Mouse (Mus musculus) embryonic facial prominence, embryonic 14.5 days (tissue): Measurements from ENCODE around the gene Neurod6. TPM values are rescaled to one million over a fixed set of nuclear protein-coding genes. Genes with fewer than 3 reads are reported as not detected.
A peak's percentile ranks its signal among the peaks of the same experiment; 100 is the strongest.
"Not testable (repeated sequence)": the region's sequence is repeated elsewhere in the genome, so short reads cannot be mapped to it uniquely, and the experiment has no call there.

ENCODE experiments used
- ATAC-seq: fragments of 200-750 bp; cut with Nextera tagmentation; 2 replicates; pipeline ENCODE4 v1.8.0; 2017; ENCODE audit warnings: low read depth, moderate number of reproducible peaks, moderate TSS enrichment
- DNase-seq: peaks from one replicate; pipeline ENCODE4 v3.0.0-alpha.2; 2015; ENCODE audit warnings: low spot score
- H3K27ac ChIP-seq: fragments of 300-500 bp; sonication (generic); replicated peaks from 2 replicates; pipeline ENCODE4 v1.5.1; 2014; ENCODE audit warnings: low read depth, mild to moderate bottlenecking, low read length, moderate library complexity
- H3K27me3 ChIP-seq: fragments of 300-500 bp; sonication (generic); replicated peaks from 2 replicates; pipeline ENCODE4 v1.6.1; 2014; ENCODE audit warnings: low read length; ENCODE audit not compliant: control insufficient read depth, insufficient read depth
- H3K36me3 ChIP-seq: fragments of 300-500 bp; sonication (generic); 2 replicates; pipeline ENCODE4 v1.6.1; 2014; ENCODE audit warnings: low read length, mixed read lengths; ENCODE audit not compliant: control insufficient read depth, insufficient read depth
- H3K4me1 ChIP-seq: fragments of 300-500 bp; sonication (generic); 2 replicates; pipeline ENCODE4 v1.6.1; 2014; ENCODE audit warnings: antibody characterized with exemption, low read length; ENCODE audit not compliant: control insufficient read depth, insufficient read depth
- H3K4me2 ChIP-seq: fragments of 300-500 bp; sonication (generic); 2 replicates; pipeline ENCODE4 v1.6.1; 2014; ENCODE audit warnings: low read depth, mild to moderate bottlenecking, low read length, moderate library complexity, mixed read lengths
- H3K4me3 ChIP-seq: fragments of 300-500 bp; sonication (generic); 2 replicates; pipeline ENCODE4 v1.5.1; 2014; ENCODE audit warnings: low read depth, mild to moderate bottlenecking, low read length
- H3K9ac ChIP-seq: fragments of 300-500 bp; sonication (generic); 2 replicates; pipeline ENCODE4 v1.6.1; 2014; ENCODE audit warnings: low read depth, mild to moderate bottlenecking, low read length, moderate library complexity, mixed read lengths
- H3K9me3 ChIP-seq: fragments of 300-500 bp; sonication (generic); 2 replicates; pipeline ENCODE4 v1.6.1; 2016; ENCODE audit warnings: low read length; ENCODE audit not compliant: control insufficient read depth
- WGBS: fragments of 180-500 bp; shearing (Covaris S2); extraction: QIAGEN DNeasy Blood & Tissue Kit; methylation state at CpG from one replicate; pipeline ENCODE4 v1.1.7; 2014; 5-methylcytosine and 5-hydroxymethylcytosine counted together
- polyA plus RNA-seq: library from polyadenylated mRNA; unstranded; fragments of >200 nt; fragmentation: Nextera tagmentation; extraction: Ambion mirVana; gene quantifications from 2 replicates; pipeline ENCODE4 v1.2.1, GENCODE M21; 2014

The Neurod6 gene
- polyA plus RNA-seq: not detected in 2 replicates

GRCm38 (mm10) chr6:55680974-55681373 lies at the start of gene Neurod6:
Gene Neurod6 (minus strand): TSS chr6:55681263.
- no peaks in the 10 kb centered on the region for H3K36me3 ChIP-seq
- no peak within 1 kb of the TSS for H3K9ac ChIP-seq
- H3K27ac ChIP-seq: no peak within 1 kb of the TSS
- 71% methylated on average over 4 of the region's 4 CpGs for WGBS
- ATAC-seq (peak; percentile 22), DNase-seq (no peak)
- H3K4me2 ChIP-seq: no peak within 1 kb of the TSS
- no peak within 1 kb of the TSS for H3K4me3 ChIP-seq
- H3K9me3 ChIP-seq: no peaks in the 10 kb centered on the region
- H3K27me3 ChIP-seq: peaks cover 22% of the 10 kb centered on the region
- peaks cover 7% of the 10 kb centered on the region; the same call in 1 of the 2 replicates for H3K4me1 ChIP-seq

- no peak overlapping the region for H3K27ac ChIP-seq
- H3K36me3 ChIP-seq: no peaks in the 10 kb centered on the region
- no peak overlapping the region for H3K4me2 ChIP-seq
- 30% methylated on average over 5 of the region's 5 CpGs for WGBS
- no peak overlapping the region for H3K9ac ChIP-seq
- ATAC-seq (peak; percentile 37; the same call in 1 of the 2 replicates), DNase-seq (peak; percentile 48)
- no peak overlapping the region for H3K4me3 ChIP-seq
- H3K27me3 ChIP-seq: no peaks in the 10 kb centered on the region
- H3K4me1 ChIP-seq: no peaks in the 10 kb centered on the region
- no peaks in the 10 kb centered on the region for H3K9me3 ChIP-seq
These were observed 36.1 kb upstream of the Neurod6 start for GRCm38 (mm10) chr6:55717209-55717608.

GRCm38 (mm10) chr6:55715446-55715845 lies 34.4 kb upstream of the Neurod6 start:
- Histone ChIP-seq H3K9ac (no peak overlapping the region), H3K4me2 (no peak overlapping the region), H3K4me3 (no peak overlapping the region), H3K27me3 (no peaks in the 10 kb centered on the region), H3K36me3 (no peaks in the 10 kb centered on the region), H3K4me1 (no peaks in the 10 kb centered on the region), H3K9me3 (no peaks in the 10 kb centered on the region), H3K27ac (no peak overlapping the region)
- DNase-seq (no peak), ATAC-seq (no peak)
- 85% methylated on average over 6 of the region's 6 CpGs for WGBS

- 97% methylated on average over 3 of the region's 4 CpGs for WGBS
- not testable (repeated sequence) for H3K4me1 ChIP-seq, H3K27me3 ChIP-seq, H3K4me3 ChIP-seq, H3K36me3 ChIP-seq, H3K9ac ChIP-seq, H3K9me3 ChIP-seq, H3K27ac ChIP-seq, ATAC-seq, DNase-seq, H3K4me2 ChIP-seq
These were observed 29.9 kb upstream of the Neurod6 start for GRCm38 (mm10) chr6:55710913-55711312.

GRCm38 (mm10) chr6:55704759-55705104 lies 23.7 kb upstream of the Neurod6 start:
- 94% methylated on average over 1 of the region's 1 CpGs for WGBS
- no peaks in the 10 kb centered on the region for H3K36me3 ChIP-seq

GRCm38 (mm10) chr6:55704061-55704758 lies 23.1 kb upstream of the Neurod6 start:
- no peak overlapping the region for H3K27ac ChIP-seq
- no peak overlapping the region for H3K9ac ChIP-seq
- H3K4me2 ChIP-seq: no peak overlapping the region
- H3K9me3 ChIP-seq: no peaks in the 10 kb centered on the region
- ATAC-seq (no peak), DNase-seq (no peak)
- no peaks in the 10 kb centered on the region for H3K27me3 ChIP-seq
- no peaks in the 10 kb centered on the region for H3K4me1 ChIP-seq
- 87% methylated on average over 8 of the region's 8 CpGs for WGBS
- no peaks in the 10 kb centered on the region for H3K36me3 ChIP-seq
- H3K4me3 ChIP-seq: no peak overlapping the region

More at GRCm38 (mm10) chr6:55704759-55705104, 23.7 kb upstream of the Neurod6 start:
- Histone ChIP-seq H3K27ac (no peak overlapping the region), H3K4me3 (no peak overlapping the region), H3K4me1 (no peaks in the 10 kb centered on the region), H3K27me3 (no peaks in the 10 kb centered on the region), H3K4me2 (no peak overlapping the region), H3K9me3 (no peaks in the 10 kb centered on the region), H3K9ac (no peak overlapping the region)
- no peak for ATAC-seq
- no peak for DNase-seq

DNA sequence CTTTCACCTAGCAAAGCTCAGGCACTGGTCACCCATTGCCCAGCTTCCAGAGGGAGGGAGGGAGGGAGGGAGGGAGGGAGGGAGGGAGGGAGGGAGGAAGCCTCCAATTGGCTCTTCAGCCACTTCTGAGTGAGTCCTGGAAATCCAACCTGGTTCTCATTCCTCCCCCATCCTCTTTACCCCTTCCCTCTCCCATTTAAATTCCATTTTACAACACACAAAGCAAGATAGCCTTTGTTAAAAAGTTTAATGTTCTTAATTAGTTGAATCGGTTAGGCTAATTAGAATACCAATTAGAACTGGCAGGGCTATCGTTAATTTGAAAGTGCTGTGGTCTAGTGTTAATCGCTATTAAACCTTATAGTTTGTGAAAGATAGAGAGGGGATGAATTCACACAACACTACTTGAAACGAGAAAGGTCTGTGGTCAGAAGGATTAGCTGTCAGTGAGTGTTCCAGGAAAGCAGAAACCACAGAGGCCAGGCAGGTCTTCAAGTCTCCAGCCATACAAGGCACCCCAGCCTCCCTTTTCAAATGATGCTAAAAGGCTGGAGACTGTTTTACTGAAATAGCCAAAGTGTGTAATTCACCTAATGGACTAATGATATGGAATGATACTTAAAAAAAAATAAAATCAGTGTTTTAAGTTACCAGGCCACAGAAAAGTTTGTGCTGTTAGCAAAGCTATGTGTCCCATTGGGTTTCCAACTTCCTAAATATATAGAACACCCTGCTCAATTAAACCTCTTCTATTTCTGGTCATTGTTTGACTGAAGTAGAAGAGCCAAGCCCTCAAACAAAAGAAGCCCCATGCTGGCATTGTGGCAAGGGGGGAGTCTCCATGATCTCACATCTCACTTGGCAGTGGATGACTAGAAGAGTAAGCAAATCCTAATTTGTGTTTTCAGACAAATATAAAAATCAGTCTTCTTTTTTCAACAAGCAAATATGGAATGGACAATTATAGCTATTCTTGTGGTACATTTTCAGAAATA lies 19.6 kb upstream of the Neurod6 start:
- no peak for ATAC-seq
- Histone ChIP-seq H3K4me1 (no peaks in the 10 kb centered on the region), H3K9me3 (no peaks in the 10 kb centered on the region), H3K36me3 (no peaks in the 10 kb centered on the region), H3K4me3 (no peak overlapping the region), H3K27ac (no peak overlapping the region), H3K9ac (no peak overlapping the region), H3K27me3 (no peaks in the 10 kb centered on the region), H3K4me2 (no peak overlapping the region)
- no peak for DNase-seq
- WGBS: 48% methylated on average over 4 of the region's 4 CpGs

DNA sequence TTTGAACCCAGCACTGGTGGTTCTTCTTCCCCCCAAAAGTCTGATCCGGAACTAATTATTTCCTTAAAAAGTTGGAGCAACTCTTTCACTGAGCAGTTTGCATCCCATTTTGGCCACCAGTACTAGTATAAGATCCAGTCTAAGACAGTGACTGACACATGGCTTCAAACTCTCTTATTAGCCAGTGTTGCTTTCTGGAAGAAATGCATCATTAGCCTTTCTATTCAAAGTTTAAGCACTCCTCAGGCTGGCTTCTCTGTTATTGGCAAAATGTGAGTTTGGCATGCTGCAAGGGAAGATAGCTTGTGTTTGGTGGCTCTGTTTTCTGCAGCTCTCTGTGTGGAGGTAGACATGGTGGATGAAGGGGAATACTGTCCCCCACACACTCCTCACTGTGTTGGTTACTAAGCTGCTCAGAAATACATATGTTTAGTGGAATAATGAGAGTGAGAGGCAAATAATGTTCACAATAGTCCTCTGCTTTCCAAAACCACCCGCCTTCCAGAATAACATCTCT lies 9.0 kb upstream of the Neurod6 start:
- WGBS: 86% methylated on average over 2 of the region's 2 CpGs
- Histone ChIP-seq H3K27ac (no peak overlapping the region), H3K9ac (no peak overlapping the region), H3K4me3 (no peak overlapping the region), H3K9me3 (no peaks in the 10 kb centered on the region), H3K4me1 (no peaks in the 10 kb centered on the region), H3K36me3 (no peaks in the 10 kb centered on the region), H3K4me2 (no peak overlapping the region), H3K27me3 (no peaks in the 10 kb centered on the region)
- DNase-seq (no peak), ATAC-seq (no peak)
